Mouse (Mus musculus) gastrocnemius, postnatal 25 days (tissue): ENCODE measurements around the gene Kif18a. TPM values are rescaled to one million over a fixed set of nuclear protein-coding genes. Genes with fewer than 3 reads are reported as not detected.
A peak's percentile ranks its signal among the peaks of the same experiment; 100 is the strongest.

Experiments used
- DNase-seq: peaks from one replicate; pipeline ENCODE4 v3.0.0; 2022
- long read RNA-seq, 2 experiments: library from polyadenylated mRNA; stranded (forward); transcript quantifications; one replicate each; pipeline ENCODE4 v2.0.0; 2021
- total RNA-seq, 2 experiments: library from RNA; stranded (reverse); gene quantifications; 1 replicate in 1 of 2; 2 replicates in 1 of 2; pipeline ENCODE4 v1.2.3; 2021

The Kif18a gene
- 1 to 10 TPM in 1 of 2 experiments, under 1 TPM in 1; 0.59 to 1.0 TPM for total RNA-seq
- long read RNA-seq, experiment 1, partial matches to known transcripts: 0 of 1 reads
- long read RNA-seq, experiment 1, other reads (novel, unspliced or antisense): 0 of 1 reads
- long read RNA-seq, experiment 2, partial matches to known transcripts: 1 of 1 reads
- long read RNA-seq, experiment 2, other reads (novel, unspliced or antisense): 0 of 1 reads

DNA sequence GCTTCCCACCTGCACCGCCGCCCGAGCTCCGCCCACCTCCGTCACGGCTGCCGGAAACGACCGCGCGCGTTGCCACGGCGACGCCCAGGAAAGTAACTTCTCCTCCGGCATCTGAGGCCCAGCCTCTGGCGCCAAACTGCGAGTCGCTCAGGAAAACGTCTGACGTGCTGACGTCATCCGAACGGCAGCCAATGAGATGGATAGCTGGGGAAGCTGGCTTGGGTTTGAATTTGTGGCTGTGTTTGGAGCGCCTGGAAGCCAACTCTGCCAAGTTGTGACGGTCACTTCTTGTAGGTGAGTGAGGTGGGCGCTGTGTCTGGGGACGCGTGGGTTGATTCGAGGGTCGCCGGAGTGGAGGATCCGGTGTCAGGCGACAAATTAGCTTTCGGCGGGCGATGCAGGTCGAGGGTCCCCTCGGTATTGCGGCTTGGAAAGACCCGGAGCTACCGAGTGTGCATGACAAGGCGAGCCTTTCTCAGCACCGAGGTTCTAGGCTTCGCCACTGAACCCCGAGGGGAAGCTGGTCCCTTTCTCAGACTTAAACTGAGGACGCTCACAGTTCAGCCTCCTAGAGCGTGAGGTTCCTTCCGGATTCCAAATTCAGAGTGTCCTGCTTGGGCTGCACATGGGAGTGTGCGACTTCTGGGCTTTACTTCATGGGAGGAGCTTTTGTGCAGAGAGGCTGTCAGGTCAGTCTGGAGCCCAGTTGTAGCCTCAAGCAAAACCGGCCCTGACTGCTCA, at the start of gene Kif18a, which contains the start of gene Mettl15:
TSS of gene Kif18a (plus strand) at position 139 of the 741 bp plus-strand sequence.
TSS of gene Mettl15 (minus strand) at position 149 of the 741 bp plus-strand sequence.
- DNase-seq: peak; percentile 94

DNA sequence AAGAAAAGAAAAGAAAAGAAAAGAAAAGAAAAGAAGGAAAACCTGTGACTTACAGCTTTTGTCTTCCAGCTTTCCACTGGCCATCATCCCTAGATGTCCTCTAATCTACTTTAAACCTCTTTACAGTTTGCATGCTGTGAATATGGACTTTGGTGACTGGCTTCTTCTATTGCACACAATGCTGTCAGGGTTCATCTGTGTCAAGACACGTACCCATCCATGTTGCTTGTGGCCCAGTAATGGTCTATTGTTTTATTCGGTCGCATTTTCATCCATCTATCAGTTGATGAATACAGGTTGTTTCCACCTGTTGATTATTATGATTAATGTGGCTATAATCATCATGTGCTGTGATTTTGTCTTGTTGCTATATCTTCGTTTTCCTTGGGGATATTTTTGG, 46.7 kb upstream of the Kif18a start:
- no peak for DNase-seq

DNA sequence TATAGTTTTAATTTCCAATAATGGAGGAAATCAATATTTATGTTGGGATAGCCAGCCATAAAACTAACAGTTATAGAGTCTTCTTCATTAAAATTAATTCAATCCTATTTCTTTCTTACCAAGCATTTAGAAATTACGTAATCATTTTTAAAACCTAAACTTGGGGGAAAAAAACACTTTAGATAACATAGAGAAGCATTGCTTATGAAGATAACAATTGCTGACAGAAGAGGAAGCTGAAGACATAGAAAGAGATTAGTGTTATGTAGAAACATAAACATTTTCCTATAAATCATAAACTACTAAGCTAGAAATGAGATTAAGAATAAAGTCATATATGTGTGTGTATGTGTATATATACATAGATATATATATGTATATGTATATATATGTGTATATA, 44.8 kb upstream of the Kif18a start:
- no peak for DNase-seq

DNA sequence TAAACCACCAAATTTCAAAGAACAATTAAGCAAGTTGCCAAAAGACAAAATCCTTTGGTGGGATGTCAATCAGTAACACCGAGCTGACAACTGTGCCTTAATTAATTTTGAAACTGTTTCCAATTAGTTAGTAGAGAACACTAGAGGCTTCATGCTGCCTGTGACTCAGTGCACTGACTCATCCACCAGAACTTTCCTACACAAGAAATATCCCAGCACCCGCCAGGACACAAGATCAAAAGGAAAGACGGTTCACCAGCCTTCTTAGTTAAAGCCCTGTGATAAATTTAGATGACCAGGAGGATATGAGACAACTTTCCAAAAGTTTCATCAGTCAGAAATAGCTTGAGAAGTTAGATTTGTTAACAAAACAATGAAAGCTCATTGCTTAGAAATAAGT, 38.6 kb upstream of the Kif18a start:
- no peak for DNase-seq

DNA sequence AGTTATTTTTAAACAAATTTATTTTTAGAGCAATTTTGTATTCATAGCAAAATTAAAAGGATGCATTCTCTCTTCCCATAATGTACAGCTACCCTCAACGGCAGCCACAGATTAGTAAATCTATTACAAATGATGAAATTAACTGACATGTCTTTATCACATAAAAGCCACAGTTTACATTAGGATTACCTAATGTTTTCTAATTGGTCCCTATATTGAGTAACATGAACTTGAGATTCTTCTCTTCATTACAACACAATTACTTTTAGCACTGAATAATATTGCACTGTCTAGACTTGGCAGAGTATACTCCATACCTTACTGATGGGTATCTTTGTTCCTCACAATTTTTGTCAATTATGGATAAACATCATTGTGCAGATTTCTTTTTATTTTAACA, 17.8 kb upstream of the Kif18a start:
- DNase-seq: no peak

DNA sequence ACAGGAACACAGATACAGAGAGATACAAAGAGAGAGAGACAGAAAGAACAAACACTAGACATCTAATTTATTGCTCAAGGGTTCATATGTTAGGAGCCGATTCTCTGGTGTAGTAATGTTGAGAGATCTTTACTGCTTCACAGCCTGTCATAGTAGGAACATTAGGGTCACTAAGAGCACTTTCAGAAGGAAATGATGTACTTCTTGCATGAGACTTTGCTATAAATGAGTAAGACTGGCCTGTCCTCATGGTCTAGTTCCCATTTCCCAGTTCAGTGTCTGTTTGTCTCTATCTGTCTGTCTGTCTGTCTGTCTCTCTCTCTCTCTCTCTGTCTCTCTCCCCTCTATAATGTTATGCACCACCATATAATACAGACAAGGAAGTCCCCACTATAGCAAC, 7.4 kb upstream of the Kif18a start:
- DNase-seq: no peak

DNA sequence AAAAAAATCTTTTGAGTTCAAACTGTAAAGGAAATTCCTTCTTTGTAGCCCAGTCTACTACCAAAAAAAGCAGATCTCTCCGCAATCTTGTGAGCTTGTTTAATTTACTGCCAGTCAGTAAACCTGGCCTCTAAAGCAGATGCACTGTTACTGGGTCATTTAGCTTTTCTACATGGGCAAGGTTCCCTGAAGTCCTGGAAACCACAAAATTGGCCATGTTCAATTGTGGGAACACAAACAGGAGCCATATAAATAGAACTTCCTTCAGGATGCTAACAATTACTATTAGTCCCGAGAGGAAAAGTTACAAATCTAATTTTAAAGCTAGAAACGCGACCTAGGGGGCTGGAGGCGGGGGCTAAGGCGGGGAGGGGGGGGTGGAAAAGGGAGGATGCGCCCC, 2.9 kb upstream of the Kif18a start:
- no peak for DNase-seq

DNA sequence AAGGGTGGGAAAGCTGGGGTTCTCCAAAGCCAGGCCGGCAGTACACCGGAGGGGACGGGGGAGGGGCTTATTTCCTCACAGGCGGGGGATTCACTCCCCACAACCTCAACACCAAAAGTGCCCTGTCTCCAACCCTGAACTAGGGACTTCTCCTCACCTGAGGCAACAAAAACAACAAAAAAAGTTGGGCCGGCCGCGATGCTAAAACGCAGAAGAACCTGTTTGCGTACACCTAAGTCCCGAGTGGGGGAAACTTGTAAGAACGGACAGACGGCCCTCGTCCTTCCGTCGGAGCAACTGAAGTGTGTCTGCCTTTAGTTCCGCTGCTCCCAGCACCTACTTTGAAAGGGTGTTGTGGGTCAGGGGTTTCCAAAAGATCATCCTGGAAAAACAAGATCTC, 2.5 kb upstream of the Kif18a start:
- DNase-seq: peak; percentile 27

DNA sequence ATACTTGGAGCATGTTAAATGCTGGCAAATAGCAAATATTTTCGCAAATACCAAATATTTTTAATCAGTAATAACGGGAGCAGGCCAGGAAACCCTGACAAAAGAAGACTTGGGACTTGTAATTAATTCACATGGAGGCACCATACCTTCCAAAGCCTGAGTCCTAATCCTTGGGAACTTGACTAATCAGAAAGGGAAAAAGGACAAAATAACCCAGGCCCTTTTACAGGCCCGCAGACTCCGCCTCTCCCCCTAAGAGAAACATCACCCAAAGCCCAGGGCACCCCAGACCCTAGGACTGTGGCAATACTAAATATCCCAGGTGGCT, 302 bp upstream of the Kif18a start:
- no peak for DNase-seq

DNA sequence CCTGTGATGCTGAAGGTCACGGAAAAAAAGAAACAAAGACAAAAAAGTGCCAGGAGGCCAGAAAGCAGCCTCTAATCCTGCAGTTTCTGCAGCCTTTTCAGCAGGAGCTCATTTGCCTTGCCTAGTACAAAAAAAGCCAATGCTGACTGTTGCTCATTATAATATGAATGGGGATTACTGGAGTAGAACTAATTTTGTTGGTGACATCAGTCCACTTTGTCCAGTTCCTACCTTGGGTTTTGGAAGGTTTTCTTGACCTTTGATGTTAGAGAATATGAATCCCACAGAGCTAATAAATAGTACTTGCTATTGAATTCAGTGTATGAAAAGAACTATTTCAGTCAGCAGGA, 778 bp downstream of the Kif18a start:
- no peak for DNase-seq

DNA sequence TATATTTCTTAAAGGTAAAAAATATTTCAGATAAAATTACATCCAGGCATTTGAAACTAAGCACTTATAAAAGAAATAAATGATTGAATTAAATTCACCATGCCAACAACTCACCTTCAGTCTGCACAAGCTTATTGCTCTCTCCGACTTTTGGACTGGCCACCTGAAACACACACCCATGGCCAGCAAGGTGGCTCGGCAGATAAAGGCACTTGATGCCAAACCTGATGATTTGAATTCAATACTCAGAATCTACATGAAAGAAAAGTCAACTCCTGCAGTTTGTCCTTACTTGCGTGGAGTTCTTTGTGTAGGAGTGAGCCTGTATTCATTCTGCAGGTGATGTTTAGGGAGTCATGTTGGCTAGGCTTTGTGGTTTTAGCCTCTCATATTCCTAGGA, 3.6 kb downstream of the Kif18a start:
- no peak for DNase-seq

DNA sequence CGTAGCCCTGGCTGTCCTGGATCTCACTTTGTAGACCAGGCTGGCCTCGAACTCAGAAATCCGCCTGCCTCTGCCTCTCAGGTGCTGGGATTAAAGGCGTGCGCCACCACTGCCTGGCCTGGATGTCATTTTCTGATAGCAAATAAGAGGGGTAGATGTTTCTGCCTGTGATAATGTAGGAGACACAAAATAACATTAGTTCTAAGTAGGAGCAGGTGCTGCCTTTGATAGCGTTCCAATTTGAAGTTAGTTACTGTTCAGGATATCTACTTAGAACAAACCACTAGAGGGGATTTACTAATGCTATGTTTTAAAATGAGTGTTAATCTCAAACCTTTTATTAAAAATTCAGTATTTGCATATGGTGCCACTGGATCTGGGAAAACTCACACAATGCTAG, 8.8 kb downstream of the Kif18a start:
- DNase-seq: no peak

DNA sequence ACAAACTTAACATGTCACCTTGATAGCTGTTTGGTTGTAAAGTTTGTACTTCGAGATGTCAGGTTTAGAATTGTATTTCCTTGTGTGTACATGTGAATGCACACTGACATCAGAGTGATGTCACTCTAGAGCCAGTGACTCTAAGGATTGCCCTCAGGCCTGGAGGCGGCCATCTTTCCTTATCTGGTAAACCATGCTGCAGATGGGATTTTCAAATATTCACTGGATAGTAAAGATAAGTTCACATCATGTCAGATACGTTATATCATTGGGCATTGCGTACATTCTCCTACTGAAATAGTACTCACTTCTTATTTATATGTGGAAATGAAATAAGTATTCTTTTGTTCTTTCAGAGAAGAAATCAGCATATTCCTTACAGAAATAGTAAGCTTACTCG, 15.7 kb downstream of the Kif18a start:
- DNase-seq: no peak

DNA sequence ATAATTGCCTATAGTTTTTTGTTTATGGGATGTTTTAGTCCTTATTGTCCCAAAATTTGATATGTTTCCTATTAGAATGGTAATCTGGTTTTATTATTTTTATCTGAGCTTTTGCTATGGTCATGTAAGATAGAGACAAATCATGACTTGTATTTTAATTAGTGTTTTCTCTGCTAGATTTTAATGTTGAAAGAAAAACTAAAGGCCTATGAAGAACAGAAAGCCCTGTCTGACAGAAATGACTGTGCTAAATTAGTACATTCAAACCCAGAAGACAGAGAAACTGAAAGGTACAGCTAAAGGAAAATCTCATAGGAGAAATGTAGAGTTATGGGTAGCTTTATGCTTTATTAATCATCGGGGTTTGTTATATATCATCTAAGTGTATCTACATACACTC, 17.6 kb downstream of the Kif18a start:
- no peak for DNase-seq

DNA sequence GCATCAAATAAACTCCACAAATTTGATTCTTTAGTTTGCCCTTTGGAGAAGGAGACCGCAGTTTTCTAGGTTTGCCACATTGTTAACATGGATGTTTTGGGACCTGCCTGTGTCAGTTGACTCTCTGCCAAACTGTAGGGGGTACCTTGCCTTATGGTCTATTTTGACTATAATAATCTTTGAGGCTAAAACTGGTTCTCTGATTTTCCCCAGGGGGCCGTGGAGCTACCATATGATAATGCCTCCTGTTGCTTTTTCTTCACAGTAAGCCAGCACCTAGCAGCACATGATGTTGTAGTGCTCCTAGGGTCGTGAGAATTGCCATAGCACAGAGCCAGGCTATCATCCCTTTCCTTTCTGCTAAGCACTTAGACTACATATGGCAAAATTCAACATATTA, 21.7 kb downstream of the Kif18a start:
- DNase-seq: no peak

DNA sequence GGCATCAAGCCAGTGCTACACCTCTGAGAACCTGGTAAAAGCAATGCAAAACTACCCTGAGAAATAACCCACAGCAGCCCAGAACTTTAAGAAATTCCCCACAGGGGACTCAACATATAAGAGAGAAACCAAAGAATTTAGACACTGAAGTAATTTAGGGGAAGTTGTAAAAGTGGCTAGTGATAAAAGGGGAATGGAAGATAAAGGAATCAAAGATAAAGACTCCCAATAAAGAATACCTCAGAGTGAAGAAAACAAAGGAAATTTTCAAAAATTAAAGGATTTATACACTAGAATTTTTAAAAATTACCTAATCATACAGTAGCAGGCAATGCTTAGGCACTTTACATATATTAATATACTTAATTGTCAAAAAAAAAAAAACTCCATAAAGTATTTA, 23.1 kb downstream of the Kif18a start:
- DNase-seq: no peak

DNA sequence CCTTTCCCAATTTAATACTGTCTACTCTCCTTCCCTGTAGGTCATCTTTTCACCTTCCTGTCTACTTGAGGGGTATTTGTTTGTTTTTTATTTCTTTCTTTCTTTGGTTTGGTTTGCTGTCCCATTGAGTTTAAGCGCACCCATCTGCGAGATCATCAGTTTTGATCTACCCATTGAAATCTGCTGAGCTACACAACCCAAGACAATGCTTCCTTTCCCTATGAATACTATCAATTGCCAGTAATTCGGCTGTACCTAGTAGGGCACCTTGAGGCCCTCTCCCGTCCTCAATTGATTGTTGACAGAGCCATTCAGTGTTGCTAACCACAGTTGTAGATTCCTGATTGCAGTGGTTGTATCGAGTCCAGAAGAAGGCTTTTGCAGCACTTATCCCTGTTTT, 30.8 kb downstream of the Kif18a start:
- DNase-seq: no peak

DNA sequence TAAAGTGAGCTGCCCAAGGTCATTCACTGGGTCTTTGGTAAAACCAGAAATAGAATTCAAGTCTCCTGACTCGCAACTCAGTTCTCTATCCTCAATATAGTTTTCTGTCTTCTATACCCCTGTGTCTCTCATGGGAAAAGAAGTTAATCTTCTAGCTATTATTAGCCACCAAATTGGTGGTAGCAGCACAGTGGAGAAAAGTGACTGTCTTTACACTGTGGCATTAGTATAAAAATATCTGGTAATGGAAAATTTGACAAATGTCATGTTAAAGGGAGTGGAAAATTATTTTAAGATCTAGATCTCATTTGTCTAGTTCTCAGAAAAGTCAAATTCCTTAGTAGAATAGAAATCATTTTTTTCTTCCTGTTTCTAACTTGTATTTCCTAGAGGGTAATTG, 51.3 kb downstream of the Kif18a start:
- no peak for DNase-seq

DNA sequence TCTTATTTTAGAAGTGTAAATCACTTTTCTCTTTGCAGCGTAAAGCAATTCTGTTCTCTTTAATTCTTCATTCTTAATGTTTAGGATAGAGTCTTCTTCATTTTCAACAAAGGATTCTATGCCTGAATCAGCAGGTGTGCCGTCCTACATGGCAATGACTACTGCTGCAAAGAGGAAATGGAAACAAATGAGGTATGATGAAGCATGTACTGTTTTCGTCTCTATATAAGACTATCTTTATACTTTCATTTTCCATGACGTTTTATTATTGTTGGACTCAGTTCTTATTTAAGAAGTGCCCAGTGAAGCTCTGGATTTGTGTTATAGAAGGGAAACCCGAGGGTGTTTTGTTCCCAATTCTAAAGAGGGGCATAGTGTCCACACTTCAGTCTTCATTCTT, 53.7 kb downstream of the Kif18a start:
- no peak for DNase-seq

DNA sequence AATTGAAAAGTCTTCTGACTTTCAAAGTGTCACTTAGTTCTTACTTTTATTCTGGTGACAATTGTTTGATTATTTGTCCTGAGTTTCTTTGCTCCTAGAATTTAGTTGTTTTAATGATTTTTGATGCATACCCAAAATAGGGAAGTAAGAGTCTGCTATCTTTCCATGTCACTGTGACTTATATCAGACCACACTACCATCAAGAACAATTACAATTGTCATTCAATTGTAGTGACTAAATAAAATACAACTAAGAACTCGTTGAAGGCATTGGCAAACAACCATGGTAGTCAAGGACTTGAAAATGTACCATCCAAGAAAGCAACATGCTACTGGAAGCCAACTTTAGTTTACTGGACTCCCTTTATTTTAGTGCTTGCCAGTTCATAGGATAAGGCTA, 55.2 kb downstream of the Kif18a start:
- no peak for DNase-seq

DNA sequence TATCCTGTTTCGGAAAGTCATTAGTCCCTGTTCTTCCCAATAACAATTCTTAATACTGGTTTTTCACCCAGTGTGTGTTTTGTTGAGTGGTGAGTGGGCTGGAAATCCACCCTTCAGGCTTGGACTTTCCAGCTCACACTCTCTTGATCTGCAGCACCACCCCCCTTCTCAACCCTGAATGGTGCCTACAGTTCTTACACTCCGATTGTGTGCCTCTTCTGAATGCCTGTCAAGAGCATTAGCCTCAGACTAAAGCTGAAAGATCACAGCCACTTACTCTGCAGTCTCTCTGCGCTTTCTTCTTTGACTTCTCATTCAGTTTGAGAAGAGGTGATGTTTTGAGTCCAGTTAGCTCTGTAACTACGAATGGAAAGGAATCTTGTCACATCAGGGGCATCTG, 64.8 kb downstream of the Kif18a start:
- DNase-seq: no peak

DNA sequence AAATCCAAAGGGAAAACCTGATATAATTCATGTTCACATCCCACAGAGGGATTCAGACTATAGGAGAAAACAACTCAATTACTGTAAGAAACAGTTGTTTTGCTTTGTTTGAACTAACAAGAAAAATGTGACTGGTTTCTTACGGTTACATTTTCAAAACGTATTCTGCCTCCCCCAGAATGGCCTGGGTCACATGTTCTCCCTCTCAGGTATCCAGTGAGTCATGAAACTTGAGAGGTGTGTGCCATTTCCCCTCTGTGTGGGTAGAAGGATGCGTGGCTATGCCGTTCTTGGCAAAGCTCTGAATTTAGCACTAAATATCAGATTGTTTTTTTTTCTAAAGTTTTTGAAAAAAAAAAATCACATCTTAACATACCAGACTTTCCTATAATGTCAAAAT, 68.2 kb downstream of the Kif18a start:
- no peak for DNase-seq

DNA sequence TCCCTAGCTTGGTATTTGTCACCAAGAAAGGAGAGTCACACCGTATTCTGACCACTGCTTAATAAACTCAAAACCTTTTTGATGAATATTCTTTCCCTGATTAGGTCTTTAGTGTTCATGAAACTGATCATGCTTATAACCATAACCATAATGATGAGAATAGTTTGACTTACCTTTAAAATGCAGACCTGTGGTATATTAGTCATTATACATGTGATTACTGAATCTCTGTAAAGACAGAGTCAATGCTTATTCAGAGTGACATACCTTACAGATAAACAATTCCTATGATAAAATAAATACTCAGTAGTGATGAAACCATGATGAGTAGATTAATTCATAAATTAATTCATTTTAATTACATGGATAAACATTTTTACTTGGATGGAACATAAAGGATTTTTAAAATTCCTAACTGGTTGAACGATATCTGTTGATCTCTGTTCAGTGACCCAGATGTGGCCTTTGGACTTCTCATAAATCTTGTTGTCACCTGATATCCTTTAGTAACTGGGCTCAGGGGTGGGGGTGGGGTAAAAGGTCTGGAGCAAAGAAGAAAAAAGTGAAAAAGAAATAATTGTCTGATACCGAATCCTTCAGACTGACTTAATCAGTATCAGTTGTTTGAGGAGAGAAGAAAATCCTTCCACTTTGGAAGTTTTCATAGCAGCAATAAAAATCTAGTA, 78.1 kb downstream of the Kif18a start:
- no peak for DNase-seq

DNA sequence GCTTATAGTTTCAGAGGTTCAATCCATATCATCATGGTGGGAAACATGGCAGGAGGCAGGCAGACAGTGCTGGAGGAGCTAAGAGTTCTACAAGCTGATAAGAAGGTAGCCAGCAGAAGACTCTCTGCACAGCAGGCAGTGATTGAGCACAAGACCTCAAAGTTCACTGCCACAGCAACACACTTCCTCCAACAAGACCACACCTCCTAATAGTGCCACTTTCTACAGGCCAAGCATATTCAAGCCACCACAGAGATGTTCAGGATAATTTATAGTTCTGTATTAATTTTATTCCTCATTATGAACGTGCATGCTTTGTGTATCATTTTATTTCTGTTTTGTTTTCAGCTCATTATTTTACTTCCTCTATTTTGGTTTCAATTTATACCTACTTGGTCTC, 85.4 kb downstream of the Kif18a start:
- DNase-seq: no peak
